ENCODE assay signal across 8 mouse cellular contexts in genomic region chr6:83134951-83135513, GRCm38 (mm10). TPM values are rescaled to one million over a fixed set of nuclear protein-coding genes. Genes with fewer than 3 reads are reported as not detected.
DNase-seq lines count a peak whose midpoint lies in the region; ATAC-seq and TF ChIP-seq lines count a peak whose summit lies in the region.

TSS of gene Rtkn (plus strand) at chr6:83135463.

- peak within 1 kb of the TSS; percentile 83 for H3K9ac ChIP-seq in neural tube, embryonic 12.5 days

- H3K27me3 ChIP-seq in neural tube, embryonic 12.5 days (replicated peaks), result peaks cover 10% of the 10 kb centered on the region; the same call in 1 of the 2 replicates

- ATAC-seq in neural tube, embryonic 12.5 days (ENCODE audit: low FRiP score, low read depth), result no peak
- no peak for ATAC-seq in erythroid progenitor cell, adult 5-6 weeks (replicated peaks; ENCODE audit: low FRiP score, poor library complexity, severe bottlenecking)

- no peak for TF ChIP-seq CTCF in cortical plate, adult 2 months (IDR thresholded peaks at IDR 0.05; ENCODE audit: extremely low read depth, insufficient read depth, low read length)

- no peak for TF ChIP-seq POLR2A in cortical plate, adult 2 months (IDR thresholded peaks at IDR 0.05; ENCODE audit: extremely low read depth, insufficient read depth, low read length)

- no peaks in the 10 kb centered on the region for H3K4me1 ChIP-seq in cortical plate, adult 2 months (ENCODE audit: control insufficient read depth, insufficient read depth, low read length)
- peaks cover 36% of the 10 kb centered on the region for H3K4me1 ChIP-seq in neural tube, embryonic 12.5 days

- H3K9me3 ChIP-seq in neural tube, embryonic 12.5 days, result no peaks in the 10 kb centered on the region

- 65% methylated on average over 7 of the region's 7 CpGs for WGBS in neural tube, embryonic 12.5 days

- H3K36me3 ChIP-seq in neural tube, embryonic 12.5 days, result no peaks in the 10 kb centered on the region

- H3K27ac ChIP-seq in cortical plate, adult 2 months (ENCODE audit: insufficient read depth, low read length), result peak within 1 kb of the TSS; percentile 89
- H3K27ac ChIP-seq in neural tube, embryonic 12.5 days, result no peak within 1 kb of the TSS

- intact Hi-C loops in heart, postnatal 10 days (cut with DNase I), result no loop called here

- DNase-seq in layer of hippocampus, adult 18-20 months (ENCODE audit: low spot score in 2 of 2), result no peak
- DNase-seq in layer of hippocampus, adult 9-10 months (ENCODE audit: low spot score), result no peak
- no peak for DNase-seq in heart, postnatal 10 days
- DNase-seq in left cerebral cortex, adult 8-10 months (ENCODE audit: low spot score in 2 of 2), result no peak
- DNase-seq in thymus, postnatal 25 days, result no peak

- H3K4me3 ChIP-seq in cortical plate, adult 2 months (ENCODE audit: insufficient read depth, low read length), result peak within 1 kb of the TSS; percentile 54
- peak within 1 kb of the TSS; percentile 45 for H3K4me3 ChIP-seq in neural tube, embryonic 12.5 days

- H3K4me2 ChIP-seq in neural tube, embryonic 12.5 days (replicated peaks), result peak within 1 kb of the TSS; percentile 69

RNA-seq across cellular contexts. Expression of gene Rtkn, which starts in this region (rescaled TPM):
- total RNA-seq in layer of hippocampus, adult 18-20 months (2021), result 10 to 100 TPM; 73.5 to 75.8 TPM
- polyA plus RNA-seq in cortical plate, adult 2 months (2012; rRNA removed), result 163 and 169 TPM in 2 replicates
- total RNA-seq in heart, postnatal 10 days (2021), result 10 to 100 TPM; 10.7 to 11.7 TPM
- total RNA-seq in left cerebral cortex, adult 8-10 months (2022), result 100 to 1,000 TPM in 1 of 4 experiments, 10 to 100 TPM in 3; 91.4 to 114 (median 92.8) TPM
- polyA plus RNA-seq in neural tube, embryonic 12.5 days (2016; fragmentation: Nextera tagmentation; extraction: Ambion mirVana), result 33.7 and 38.0 TPM in 2 replicates
- not detected in 2 replicates for total RNA-seq in erythroid progenitor cell, adult 5-6 weeks (2015; ENCODE audit: low replicate concordance)
- total RNA-seq in erythroid progenitor cell, adult 5-6 weeks (2017; ENCODE audit: low replicate concordance), result 0.30 TPM in 1 of 2 replicates, not detected in the other

Comparison
In these comparisons a context has a peak if more than half of its experiments do, and no peak if none do; other contexts are left out.
1. RNA of gene Rtkn (total RNA-seq): 91.4 to 114 TPM in left cerebral cortex, adult 8-10 months, 73.5 to 75.8 TPM in layer of hippocampus, adult 18-20 months and 10.7 to 11.7 TPM in heart, postnatal 10 days; 0.30 TPM in erythroid progenitor cell, adult 5-6 weeks; every median in the first group is over 4 times any median in the second.
2. RNA of gene Rtkn (total RNA-seq): 91.4 to 114 TPM in left cerebral cortex, adult 8-10 months and 73.5 to 75.8 TPM in layer of hippocampus, adult 18-20 months; 10.7 to 11.7 TPM in heart, postnatal 10 days; every median in the first group is over 4 times any median in the second.